ENCODE assay signal across 8 mouse cellular contexts in genomic region chr12:84968831-84969655, GRCm38 (mm10). TPM values are rescaled to one million over a fixed set of nuclear protein-coding genes. Genes with fewer than 3 reads are reported as not detected.
DNase-seq lines count a peak whose midpoint lies in the region; ATAC-seq and TF ChIP-seq lines count a peak whose summit lies in the region.

No protein-coding gene starts in this region.

- peak overlapping the region; percentile 86; the same call in 1 of the 2 replicates for H3K9ac ChIP-seq in embryonic facial prominence, embryonic 14.5 days (ENCODE audit: low read depth, low read length)

- peaks cover 13% of the 10 kb centered on the region for H3K36me3 ChIP-seq in embryonic facial prominence, embryonic 14.5 days (ENCODE audit: control insufficient read depth, insufficient read depth, low read length)
- H3K36me3 ChIP-seq in limb, embryonic 10.5 days = peaks cover 23% of the 10 kb centered on the region

- no peak for TF ChIP-seq CTCF in layer of hippocampus, adult 2 months (conservative IDR thresholded peaks at IDR 0.05)

- peak overlapping the region; percentile 93 for H3K4me3 ChIP-seq in layer of hippocampus, adult 2 months
- H3K4me3 ChIP-seq in embryonic facial prominence, embryonic 14.5 days (ENCODE audit: low read depth, low read length) = peak overlapping the region; percentile 87
- peak overlapping the region; percentile 91 for H3K4me3 ChIP-seq in limb, embryonic 10.5 days

- H3K27me3 ChIP-seq in embryonic facial prominence, embryonic 14.5 days (replicated peaks; ENCODE audit: control insufficient read depth, insufficient read depth, low read length) = no peaks in the 10 kb centered on the region
- no peaks in the 10 kb centered on the region for H3K27me3 ChIP-seq in limb, embryonic 10.5 days (ENCODE audit: low read depth, poor library complexity, severe bottlenecking)

- ATAC-seq in embryonic facial prominence, embryonic 14.5 days (ENCODE audit: low read depth) = no peak

- peak overlapping the region; percentile 91 for H3K4me2 ChIP-seq in embryonic facial prominence, embryonic 14.5 days (ENCODE audit: low read depth, low read length)

- no peaks in the 10 kb centered on the region for H3K9me3 ChIP-seq in embryonic facial prominence, embryonic 14.5 days (ENCODE audit: control insufficient read depth, low read length)
- no peaks in the 10 kb centered on the region for H3K9me3 ChIP-seq in limb, embryonic 10.5 days (replicated peaks)

- no peak for DNase-seq in layer of hippocampus, adult 2 months (ENCODE audit: low spot score in 2 of 2)
- no peak for DNase-seq in layer of hippocampus, adult 9-10 months (ENCODE audit: low spot score)
- DNase-seq in embryonic facial prominence, embryonic 14.5 days (ENCODE audit: low spot score) = no peak
- DNase-seq in limb, embryonic 10.5 days (ENCODE audit: low spot score) = no peak
- DNase-seq in natural killer cell, adult 2 months (ENCODE audit: low spot score in 2 of 2) = peak; percentile 47 to 56
- no peak for DNase-seq in cerebellum, adult 9-11 months
- DNase-seq in cerebellum, adult 11 months = no peak
- no peak for DNase-seq in adrenal gland, postnatal 36 days

- WGBS in embryonic facial prominence, embryonic 14.5 days = 77% methylated on average over 16 of the region's 16 CpGs
- 84% methylated on average over 16 of the region's 16 CpGs for WGBS in limb, embryonic 10.5 days

- H3K27ac ChIP-seq in layer of hippocampus, adult 2 months = no peak overlapping the region
- H3K27ac ChIP-seq in embryonic facial prominence, embryonic 14.5 days (replicated peaks; ENCODE audit: low read depth, low read length) = no peak overlapping the region
- H3K27ac ChIP-seq in limb, embryonic 10.5 days = no peak overlapping the region

- H3K4me1 ChIP-seq in embryonic facial prominence, embryonic 14.5 days (ENCODE audit: control insufficient read depth, insufficient read depth, low read length) = peaks cover 8% of the 10 kb centered on the region
- H3K4me1 ChIP-seq in limb, embryonic 10.5 days = peaks cover 16% of the 10 kb centered on the region

RNA-seq across cellular contexts. Expression of gene Fcf1, which starts 1.7 kb away (rescaled TPM):
- 10 to 100 TPM; 33.8 to 34.7 TPM for total RNA-seq in layer of hippocampus, adult 2 months (2021)
- 126 and 129 TPM in 2 replicates for polyA plus RNA-seq in embryonic facial prominence, embryonic 14.5 days (2014; fragmentation: Nextera tagmentation; extraction: Ambion mirVana)
- polyA plus RNA-seq in limb, embryonic 10.5 days (2016; fragmentation: Nextera tagmentation; extraction: Ambion mirVana) = 170 and 186 TPM in 2 replicates
- 10 to 100 TPM; 87.4 to 99.4 TPM for total RNA-seq in adrenal gland, postnatal 36 days (2021)

RNA-seq across cellular contexts. Expression of gene Arel1, which starts 1.7 kb away (rescaled TPM):
- total RNA-seq in layer of hippocampus, adult 2 months (2021) = 100 to 1,000 TPM; 108 to 115 TPM
- 15.6 and 16.2 TPM in 2 replicates for polyA plus RNA-seq in embryonic facial prominence, embryonic 14.5 days (2014; fragmentation: Nextera tagmentation; extraction: Ambion mirVana)
- polyA plus RNA-seq in limb, embryonic 10.5 days (2016; fragmentation: Nextera tagmentation; extraction: Ambion mirVana) = 15.7 and 16.8 TPM in 2 replicates
- total RNA-seq in adrenal gland, postnatal 36 days (2021) = 10 to 100 TPM; 34.9 to 36.4 TPM

RNA-seq across cellular contexts. Expression of gene Ylpm1, which starts 27.1 kb away (rescaled TPM):
- 100 to 1,000 TPM; 129 to 146 TPM for total RNA-seq in layer of hippocampus, adult 2 months (2021)
- 35.8 and 36.3 TPM in 2 replicates for polyA plus RNA-seq in embryonic facial prominence, embryonic 14.5 days (2014; fragmentation: Nextera tagmentation; extraction: Ambion mirVana)
- 35.8 and 36.6 TPM in 2 replicates for polyA plus RNA-seq in limb, embryonic 10.5 days (2016; fragmentation: Nextera tagmentation; extraction: Ambion mirVana)
- 10 to 100 TPM; 48.5 to 52.1 TPM for total RNA-seq in adrenal gland, postnatal 36 days (2021)

Comparison
In these comparisons a context has a peak if more than half of its experiments do, and no peak if none do; other contexts are left out.
1. DNase-seq: peak in natural killer cell, adult 2 months (2 of 2); none in layer of hippocampus, adult 2 months (0 of 2), layer of hippocampus, adult 9-10 months (single experiment), embryonic facial prominence, embryonic 14.5 days (single experiment), limb, embryonic 10.5 days (single experiment), cerebellum, adult 9-11 months (single experiment), cerebellum, adult 11 months (single experiment) and adrenal gland, postnatal 36 days (0 of 2).
2. Peak in every context shown above with its lines, with median percentiles within 50 percentile points of each other: H3K4me3 ChIP-seq.